Mouse (Mus musculus): ENCODE data around the gene Hgd. TPM values are rescaled to one million over a fixed set of nuclear protein-coding genes. Genes with fewer than 3 reads are reported as not detected.
A peak's percentile ranks its signal among the peaks of the same experiment; 100 is the strongest.

The Hgd gene
- polyA plus RNA-seq, 1 experiment from 2014 or later, result 0.13 TPM

- DNase-seq (no peak), ATAC-seq (ENCODE audit: low FRiP score, low TSS enrichment) (no peak)
- Histone ChIP-seq H3K27me3 (ENCODE audit: control insufficient read depth, insufficient read depth, low read length) (no peaks in the 10 kb centered on the region), H3K4me2 (ENCODE audit: low read length) (no peak overlapping the region), H3K27ac (replicated peaks; ENCODE audit: low read depth, low read length) (0 out of 2 replicates have a peak overlapping the region, but pooled peaks have one; percentile 8), H3K4me1 (ENCODE audit: control insufficient read depth, insufficient read depth, low read length) (0 out of 2 replicates have a peak, but pooled peaks cover under 1% of the 10 kb centered on the region), H3K36me3 (ENCODE audit: control insufficient read depth, insufficient read depth, low read length) (no peaks in the 10 kb centered on the region), H3K4me3 (replicated peaks; ENCODE audit: low read depth, low read length) (no peak overlapping the region), H3K9me3 (ENCODE audit: control insufficient read depth, low read length) (no peaks in the 10 kb centered on the region), H3K9ac (replicated peaks; ENCODE audit: low read length) (no peak overlapping the region)
- WGBS, result 90% methylated on average over 12 of the region's 12 CpGs
These were observed 7.7 kb upstream of the Hgd start for GRCm38 (mm10) chr16:37572117-37572754.

- no peak for DNase-seq
- Histone ChIP-seq H3K27ac (replicated peaks; ENCODE audit: low read depth, low read length) (no peak overlapping the region), H3K9ac (replicated peaks; ENCODE audit: low read length) (no peak overlapping the region), H3K36me3 (ENCODE audit: control insufficient read depth, insufficient read depth, low read length) (no peaks in the 10 kb centered on the region), H3K4me1 (ENCODE audit: control insufficient read depth, insufficient read depth, low read length) (no peaks in the 10 kb centered on the region), H3K4me3 (replicated peaks; ENCODE audit: low read depth, low read length) (no peak overlapping the region), H3K9me3 (ENCODE audit: control insufficient read depth, low read length) (no peaks in the 10 kb centered on the region), H3K27me3 (ENCODE audit: control insufficient read depth, insufficient read depth, low read length) (no peaks in the 10 kb centered on the region), H3K4me2 (ENCODE audit: low read length) (no peak overlapping the region)
- no peak for ATAC-seq (ENCODE audit: low FRiP score, low TSS enrichment)
- 97% methylated on average over 5 of the region's 5 CpGs for WGBS
These were observed 6.9 kb upstream of the Hgd start for GRCm38 (mm10) chr16:37573061-37573460.

GRCm38 (mm10) chr16:37575325-37575724 is 4.6 kb upstream of the Hgd start:
- no peak overlapping the region for H3K9ac ChIP-seq (replicated peaks; ENCODE audit: low read length)
- ATAC-seq (ENCODE audit: low FRiP score, low TSS enrichment) (no peak), DNase-seq (no peak)
- no peak overlapping the region for H3K27ac ChIP-seq (replicated peaks; ENCODE audit: low read depth, low read length)
- no peak overlapping the region for H3K4me3 ChIP-seq (replicated peaks; ENCODE audit: low read depth, low read length)
- H3K36me3 ChIP-seq (ENCODE audit: control insufficient read depth, insufficient read depth, low read length), result no peaks in the 10 kb centered on the region
- H3K9me3 ChIP-seq (ENCODE audit: control insufficient read depth, low read length), result no peaks in the 10 kb centered on the region
- no peaks in the 10 kb centered on the region for H3K4me1 ChIP-seq (ENCODE audit: control insufficient read depth, insufficient read depth, low read length)
- H3K27me3 ChIP-seq (ENCODE audit: control insufficient read depth, insufficient read depth, low read length), result no peaks in the 10 kb centered on the region
- 72% methylated on average over 3 of the region's 3 CpGs for WGBS
- no peak overlapping the region for H3K4me2 ChIP-seq (ENCODE audit: low read length)

GRCm38 (mm10) chr16:37579591-37579990 is 362 bp upstream of the Hgd start:
- no peak overlapping the region for H3K4me3 ChIP-seq (replicated peaks; ENCODE audit: low read depth, low read length)
- DNase-seq, result no peak
- H3K4me1 ChIP-seq (ENCODE audit: control insufficient read depth, insufficient read depth, low read length), result peaks cover 25% of the 10 kb centered on the region
- 84% methylated on average over 1 of the region's 1 CpGs for WGBS
- H3K27me3 ChIP-seq (ENCODE audit: control insufficient read depth, insufficient read depth, low read length), result no peaks in the 10 kb centered on the region
- no peak overlapping the region for H3K27ac ChIP-seq (replicated peaks; ENCODE audit: low read depth, low read length)
- ATAC-seq (ENCODE audit: low FRiP score, low TSS enrichment), result no peak
- H3K36me3 ChIP-seq (ENCODE audit: control insufficient read depth, insufficient read depth, low read length), result no peaks in the 10 kb centered on the region
- H3K4me2 ChIP-seq (ENCODE audit: low read length), result no peak overlapping the region
- no peak overlapping the region for H3K9ac ChIP-seq (replicated peaks; ENCODE audit: low read length)
- no peaks in the 10 kb centered on the region for H3K9me3 ChIP-seq (ENCODE audit: control insufficient read depth, low read length)

- Histone ChIP-seq H3K27ac (replicated peaks; ENCODE audit: low read depth, low read length) (no peak overlapping the region), H3K9me3 (ENCODE audit: control insufficient read depth, low read length) (no peaks in the 10 kb centered on the region), H3K27me3 (ENCODE audit: control insufficient read depth, insufficient read depth, low read length) (no peaks in the 10 kb centered on the region), H3K4me1 (ENCODE audit: control insufficient read depth, insufficient read depth, low read length) (peaks cover 33% of the 10 kb centered on the region), H3K4me3 (replicated peaks; ENCODE audit: low read depth, low read length) (no peak overlapping the region), H3K9ac (replicated peaks; ENCODE audit: low read length) (no peak overlapping the region), H3K36me3 (ENCODE audit: control insufficient read depth, insufficient read depth, low read length) (no peaks in the 10 kb centered on the region), H3K4me2 (ENCODE audit: low read length) (no peak overlapping the region)
- DNase-seq (no peak), ATAC-seq (ENCODE audit: low FRiP score, low TSS enrichment) (no peak)
- 88% methylated on average over 4 of the region's 4 CpGs for WGBS
These were observed 698 bp downstream of the Hgd start for GRCm38 (mm10) chr16:37580651-37581050.

GRCm38 (mm10) chr16:37581901-37582300 is 1.9 kb downstream of the Hgd start:
- Histone ChIP-seq H3K4me3 (replicated peaks; ENCODE audit: low read depth, low read length) (no peak overlapping the region), H3K9me3 (ENCODE audit: control insufficient read depth, low read length) (no peaks in the 10 kb centered on the region), H3K9ac (replicated peaks; ENCODE audit: low read length) (no peak overlapping the region), H3K27ac (replicated peaks; ENCODE audit: low read depth, low read length) (peak overlapping the region; percentile 57; the same call in 1 of the 2 replicates), H3K4me1 (ENCODE audit: control insufficient read depth, insufficient read depth, low read length) (peaks cover 36% of the 10 kb centered on the region), H3K36me3 (ENCODE audit: control insufficient read depth, insufficient read depth, low read length) (no peaks in the 10 kb centered on the region), H3K4me2 (ENCODE audit: low read length) (no peak overlapping the region), H3K27me3 (ENCODE audit: control insufficient read depth, insufficient read depth, low read length) (no peaks in the 10 kb centered on the region)
- no peak for ATAC-seq (ENCODE audit: low FRiP score, low TSS enrichment)
- peak; percentile 45 for DNase-seq
- WGBS, result 20% methylated on average over 3 of the region's 3 CpGs

GRCm38 (mm10) chr16:37583306-37583705 is 3.4 kb downstream of the Hgd start:
- Histone ChIP-seq H3K4me1 (ENCODE audit: control insufficient read depth, insufficient read depth, low read length) (peaks cover 36% of the 10 kb centered on the region), H3K9ac (replicated peaks; ENCODE audit: low read length) (no peak overlapping the region), H3K27me3 (ENCODE audit: control insufficient read depth, insufficient read depth, low read length) (no peaks in the 10 kb centered on the region), H3K4me3 (replicated peaks; ENCODE audit: low read depth, low read length) (no peak overlapping the region), H3K4me2 (ENCODE audit: low read length) (no peak overlapping the region), H3K9me3 (ENCODE audit: control insufficient read depth, low read length) (no peaks in the 10 kb centered on the region), H3K36me3 (ENCODE audit: control insufficient read depth, insufficient read depth, low read length) (no peaks in the 10 kb centered on the region), H3K27ac (replicated peaks; ENCODE audit: low read depth, low read length) (peak overlapping the region; percentile 90)
- DNase-seq, result no peak
- 75% methylated on average over 3 of the region's 3 CpGs for WGBS
- no peak for ATAC-seq (ENCODE audit: low FRiP score, low TSS enrichment)

GRCm38 (mm10) chr16:37583801-37584200 is 3.8 kb downstream of the Hgd start:
- peak overlapping the region; percentile 20 for H3K4me3 ChIP-seq (replicated peaks; ENCODE audit: low read depth, low read length)
- ATAC-seq (ENCODE audit: low FRiP score, low TSS enrichment) (no peak), DNase-seq (peak; percentile 51)
- H3K4me1 ChIP-seq (ENCODE audit: control insufficient read depth, insufficient read depth, low read length), result peaks cover 36% of the 10 kb centered on the region
- WGBS, result 21% methylated on average over 6 of the region's 6 CpGs
- H3K27ac ChIP-seq (replicated peaks; ENCODE audit: low read depth, low read length), result peak overlapping the region; percentile 90
- no peaks in the 10 kb centered on the region for H3K27me3 ChIP-seq (ENCODE audit: control insufficient read depth, insufficient read depth, low read length)
- H3K36me3 ChIP-seq (ENCODE audit: control insufficient read depth, insufficient read depth, low read length), result no peaks in the 10 kb centered on the region
- H3K9me3 ChIP-seq (ENCODE audit: control insufficient read depth, low read length), result no peaks in the 10 kb centered on the region
- H3K9ac ChIP-seq (replicated peaks; ENCODE audit: low read length), result peak overlapping the region; percentile 42; the same call in 1 of the 2 replicates
- peak overlapping the region; percentile 45 for H3K4me2 ChIP-seq (ENCODE audit: low read length)
